Mouse (Mus musculus): ENCODE results near the gene Lama2. TPM values are rescaled to one million over a fixed set of nuclear protein-coding genes. Genes with fewer than 3 reads are reported as not detected.

Gene Lama2
- polyA plus RNA-seq, 1 experiment from 2014 or later, result 14.0 TPM

- Histone ChIP-seq H3K4me1 (no peaks in the 10 kb centered on the region), H3K9me3 (replicated peaks) (no peaks in the 10 kb centered on the region; the same call in 1 of the 2 replicates), H3K4me2 (no peak overlapping the region), H3K27me3 (no peaks in the 10 kb centered on the region), H3K36me3 (no peaks in the 10 kb centered on the region), H3K27ac (no peak overlapping the region), H3K9ac (no peak overlapping the region), H3K4me3 (replicated peaks) (no peak overlapping the region)
- ATAC-seq (replicated peaks; ENCODE audit: low FRiP score), result no peak
- whole genome bisulfite sequencing, result 41% methylated on average over 7 of the region's 7 CpGs
These were observed 275.3 kb downstream of the Lama2 start for GRCm38 (mm10) chr10:27344278-27344677.

- no peak overlapping the region for H3K27ac ChIP-seq
- no peak for ATAC-seq (replicated peaks; ENCODE audit: low FRiP score)
- no peak overlapping the region for H3K9ac ChIP-seq
- H3K4me1 ChIP-seq, result no peaks in the 10 kb centered on the region
- H3K9me3 ChIP-seq (replicated peaks), result no peaks in the 10 kb centered on the region
- no peak overlapping the region for H3K4me3 ChIP-seq (replicated peaks)
- no peaks in the 10 kb centered on the region for H3K27me3 ChIP-seq
- no peaks in the 10 kb centered on the region for H3K36me3 ChIP-seq
- 78% methylated on average over 4 of the region's 4 CpGs for WGBS
- H3K4me2 ChIP-seq, result no peak overlapping the region
These were observed 297.1 kb downstream of the Lama2 start for GRCm38 (mm10) chr10:27322410-27322990.

- Histone ChIP-seq H3K9ac (no peak overlapping the region), H3K9me3 (replicated peaks) (no peaks in the 10 kb centered on the region), H3K4me1 (no peaks in the 10 kb centered on the region), H3K27me3 (no peaks in the 10 kb centered on the region), H3K27ac (no peak overlapping the region), H3K4me2 (no peak overlapping the region), H3K36me3 (no peaks in the 10 kb centered on the region), H3K4me3 (replicated peaks) (no peak overlapping the region)
- ATAC-seq (replicated peaks; ENCODE audit: low FRiP score), result no peak
- 46% methylated on average over 8 of the region's 8 CpGs for WGBS
These were observed 312.1 kb downstream of the Lama2 start for GRCm38 (mm10) chr10:27307444-27307843.

GRCm38 (mm10) chr10:27305301-27305700 lies 314.3 kb downstream of the Lama2 start:
- 51% methylated on average over 3 of the region's 3 CpGs for WGBS
- H3K4me3 ChIP-seq (replicated peaks), result no peak overlapping the region
- H3K9me3 ChIP-seq (replicated peaks), result no peaks in the 10 kb centered on the region
- H3K4me2 ChIP-seq, result no peak overlapping the region
- H3K9ac ChIP-seq, result no peak overlapping the region
- H3K27ac ChIP-seq, result no peak overlapping the region
- H3K36me3 ChIP-seq, result no peaks in the 10 kb centered on the region
- H3K27me3 ChIP-seq, result no peaks in the 10 kb centered on the region
- H3K4me1 ChIP-seq, result no peaks in the 10 kb centered on the region
- no peak for ATAC-seq (replicated peaks; ENCODE audit: low FRiP score)

- Histone ChIP-seq H3K4me3 (replicated peaks) (no peak overlapping the region), H3K27ac (peak overlapping the region; percentile 56; the same call in 1 of the 2 replicates), H3K4me1 (peaks cover 12% of the 10 kb centered on the region), H3K36me3 (no peaks in the 10 kb centered on the region), H3K27me3 (no peaks in the 10 kb centered on the region), H3K4me2 (no peak overlapping the region), H3K9ac (no peak overlapping the region), H3K9me3 (replicated peaks) (no peaks in the 10 kb centered on the region)
- 22% methylated on average over 10 of the region's 10 CpGs for WGBS
- ATAC-seq (replicated peaks; ENCODE audit: low FRiP score), result peak; percentile 73
These were observed 334.3 kb downstream of the Lama2 start for GRCm38 (mm10) chr10:27285098-27285860.

GRCm38 (mm10) chr10:27267432-27267831 lies 352.1 kb downstream of the Lama2 start:
- H3K4me2 ChIP-seq, result no peak overlapping the region
- H3K4me3 ChIP-seq (replicated peaks), result no peak overlapping the region
- H3K27ac ChIP-seq, result no peak overlapping the region
- no peaks in the 10 kb centered on the region for H3K36me3 ChIP-seq
- H3K9me3 ChIP-seq (replicated peaks), result no peaks in the 10 kb centered on the region
- no peak for ATAC-seq (replicated peaks; ENCODE audit: low FRiP score)
- no peak overlapping the region for H3K9ac ChIP-seq
- WGBS, result 87% methylated on average over 2 of the region's 2 CpGs
- no peaks in the 10 kb centered on the region for H3K4me1 ChIP-seq
- H3K27me3 ChIP-seq, result no peaks in the 10 kb centered on the region

GRCm38 (mm10) chr10:27265812-27266211 lies 353.7 kb downstream of the Lama2 start:
- Histone ChIP-seq H3K27me3 (no peaks in the 10 kb centered on the region), H3K4me1 (no peaks in the 10 kb centered on the region), H3K27ac (no peak overlapping the region), H3K9me3 (replicated peaks) (no peaks in the 10 kb centered on the region), H3K9ac (no peak overlapping the region), H3K4me3 (replicated peaks) (no peak overlapping the region), H3K36me3 (no peaks in the 10 kb centered on the region), H3K4me2 (no peak overlapping the region)
- no peak for ATAC-seq (replicated peaks; ENCODE audit: low FRiP score)
- 58% methylated on average over 2 of the region's 2 CpGs for whole genome bisulfite sequencing

- no peak overlapping the region for H3K27ac ChIP-seq
- H3K4me2 ChIP-seq, result no peak overlapping the region
- no peak for ATAC-seq (replicated peaks; ENCODE audit: low FRiP score)
- H3K27me3 ChIP-seq, result no peaks in the 10 kb centered on the region
- no peaks in the 10 kb centered on the region for H3K36me3 ChIP-seq
- no peaks in the 10 kb centered on the region for H3K9me3 ChIP-seq (replicated peaks)
- H3K4me3 ChIP-seq (replicated peaks), result no peak overlapping the region
- no peak overlapping the region for H3K9ac ChIP-seq
- H3K4me1 ChIP-seq, result no peaks in the 10 kb centered on the region
- 46% methylated on average over 2 of the region's 2 CpGs for WGBS
These were observed 354.8 kb downstream of the Lama2 start for GRCm38 (mm10) chr10:27264713-27265112.

- H3K27ac ChIP-seq, result no peak overlapping the region
- whole genome bisulfite sequencing, result 91% methylated on average over 1 of the region's 1 CpGs
- no peaks in the 10 kb centered on the region for H3K36me3 ChIP-seq
- no peaks in the 10 kb centered on the region for H3K27me3 ChIP-seq
- H3K4me3 ChIP-seq (replicated peaks), result no peak overlapping the region
- H3K4me2 ChIP-seq, result no peak overlapping the region
- no peaks in the 10 kb centered on the region for H3K4me1 ChIP-seq
- ATAC-seq (replicated peaks; ENCODE audit: low FRiP score), result no peak
- H3K9ac ChIP-seq, result no peak overlapping the region
- H3K9me3 ChIP-seq (replicated peaks), result no peaks in the 10 kb centered on the region
These were observed 369.8 kb downstream of the Lama2 start for GRCm38 (mm10) chr10:27249741-27250140.

GRCm38 (mm10) chr10:27234755-27235154 lies 384.8 kb downstream of the Lama2 start:
- Histone ChIP-seq H3K27me3 (no peaks in the 10 kb centered on the region), H3K36me3 (no peaks in the 10 kb centered on the region), H3K4me3 (replicated peaks) (no peak overlapping the region), H3K27ac (no peak overlapping the region), H3K4me2 (no peak overlapping the region), H3K4me1 (no peaks in the 10 kb centered on the region), H3K9ac (no peak overlapping the region), H3K9me3 (replicated peaks) (no peaks in the 10 kb centered on the region)
- no peak for ATAC-seq (replicated peaks; ENCODE audit: low FRiP score)
- WGBS, result 54% methylated on average over 4 of the region's 4 CpGs

GRCm38 (mm10) chr10:27233577-27233976 lies 386.0 kb downstream of the Lama2 start:
- Histone ChIP-seq H3K27ac (no peak overlapping the region), H3K4me2 (no peak overlapping the region), H3K9me3 (replicated peaks) (no peaks in the 10 kb centered on the region), H3K27me3 (no peaks in the 10 kb centered on the region), H3K4me3 (replicated peaks) (no peak overlapping the region), H3K36me3 (no peaks in the 10 kb centered on the region), H3K4me1 (no peaks in the 10 kb centered on the region), H3K9ac (no peak overlapping the region)
- 80% methylated on average over 5 of the region's 5 CpGs for WGBS
- no peak for ATAC-seq (replicated peaks; ENCODE audit: low FRiP score)

GRCm38 (mm10) chr10:27223815-27224375 lies 395.7 kb downstream of the Lama2 start:
- H3K36me3 ChIP-seq, result no peaks in the 10 kb centered on the region
- WGBS, result 45% methylated on average over 8 of the region's 8 CpGs
- no peak overlapping the region for H3K4me2 ChIP-seq
- no peak for ATAC-seq (replicated peaks; ENCODE audit: low FRiP score)
- no peak overlapping the region for H3K27ac ChIP-seq
- no peak overlapping the region for H3K4me3 ChIP-seq (replicated peaks)
- no peaks in the 10 kb centered on the region for H3K9me3 ChIP-seq (replicated peaks)
- H3K9ac ChIP-seq, result no peak overlapping the region
- H3K4me1 ChIP-seq, result peaks cover 4% of the 10 kb centered on the region; the same call in 1 of the 2 replicates
- no peaks in the 10 kb centered on the region for H3K27me3 ChIP-seq

Data from kidney, embryonic 15.5 days (tissue).